Mouse (Mus musculus) liver, embryonic 16.5 days (tissue): ENCODE measurements around the gene Ugt1a1. TPM values are rescaled to one million over a fixed set of nuclear protein-coding genes. Genes with fewer than 3 reads are reported as not detected.
A peak's percentile ranks its signal among the peaks of the same experiment; 100 is the strongest.

Experiments
- ATAC-seq: fragments of 200-750 bp; cut with Nextera tagmentation; 2 replicates; pipeline ENCODE4 v1.8.0; 2017; ENCODE audit warnings: low read depth, mild to moderate bottlenecking, moderate number of reproducible peaks, moderate library complexity
- H3K27ac ChIP-seq: fragments of 300-500 bp; sonication (generic); 2 replicates; pipeline ENCODE4 v1.5.1; 2014; ENCODE audit warnings: mild to moderate bottlenecking, low read length
- H3K27me3 ChIP-seq: fragments of 300-500 bp; sonication (generic); 2 replicates; pipeline ENCODE4 v1.6.1; 2014; ENCODE audit warnings: low read depth, low read length, mixed read lengths; ENCODE audit not compliant: control insufficient read depth, insufficient read depth
- H3K36me3 ChIP-seq: fragments of 300-500 bp; sonication (generic); 2 replicates; pipeline ENCODE4 v1.6.1; 2014; ENCODE audit warnings: mild to moderate bottlenecking; ENCODE audit not compliant: control insufficient read depth, insufficient read depth
- H3K4me1 ChIP-seq: fragments of 300-500 bp; sonication (generic); 2 replicates; pipeline ENCODE4 v1.6.1; 2014; ENCODE audit warnings: low read depth, low read length, mixed read lengths; ENCODE audit not compliant: control insufficient read depth
- H3K4me2 ChIP-seq: fragments of 300-500 bp; sonication (generic); 2 replicates; pipeline ENCODE4 v1.6.1; 2014; ENCODE audit warnings: low read depth, low read length, mixed read lengths
- H3K4me3 ChIP-seq: fragments of 300-500 bp; sonication (generic); 2 replicates; pipeline ENCODE4 v1.5.1; 2014; ENCODE audit warnings: low read depth, mild to moderate bottlenecking, low read length
- H3K9ac ChIP-seq: fragments of 300-500 bp; sonication (generic); 2 replicates; pipeline ENCODE4 v1.6.1; 2014; ENCODE audit warnings: low read depth, low read length
- H3K9me3 ChIP-seq: fragments of 300-500 bp; sonication (generic); replicated peaks from 2 replicates; pipeline ENCODE4 v1.6.1; 2016; ENCODE audit warnings: low read length; ENCODE audit not compliant: control insufficient read depth
- WGBS: fragments of 180-500 bp; shearing (Covaris S2); extraction: QIAGEN DNeasy Blood & Tissue Kit; methylation state at CpG from one replicate; pipeline ENCODE4 v1.1.7; 2014; ENCODE audit not compliant: insufficient replicate concordance; 5-methylcytosine and 5-hydroxymethylcytosine counted together
- polyA plus RNA-seq: library from polyadenylated mRNA; unstranded; fragments of >200 nt; fragmentation: Nextera tagmentation; extraction: Ambion mirVana; gene quantifications from 2 replicates; pipeline ENCODE4 v1.2.1, GENCODE M21; 2015

Gene Ugt1a1
- polyA plus RNA-seq, 1 experiment from 2014 or later: 0.21 TPM

DNA sequence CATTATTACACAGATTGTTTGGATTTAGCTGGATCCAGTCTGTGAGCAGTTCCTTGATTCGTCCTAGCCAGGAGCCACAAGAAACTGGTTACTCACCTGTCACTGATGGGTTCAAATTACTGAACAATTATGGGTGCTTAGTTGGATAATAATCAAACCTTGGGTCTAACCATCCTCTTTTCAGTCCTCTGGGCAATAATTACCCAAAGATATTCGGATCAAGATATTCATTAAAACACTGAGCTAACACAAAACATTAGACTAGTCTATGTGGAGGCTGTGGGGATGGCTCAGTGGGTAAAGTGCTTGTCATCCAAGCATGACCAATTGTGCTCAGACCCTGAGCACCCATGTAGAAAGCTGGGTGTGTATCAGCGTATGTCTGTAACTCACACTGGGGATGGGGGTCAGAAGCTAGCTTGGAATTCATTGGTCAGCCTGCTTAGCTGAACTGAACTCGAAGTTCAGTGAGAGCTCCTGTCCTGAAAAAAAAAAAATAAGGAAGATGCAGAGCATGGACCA lies 24.2 kb downstream of the Ugt1a1 start:
- H3K27ac ChIP-seq: no peak overlapping the region
- peaks cover 42% of the 10 kb centered on the region for H3K9me3 ChIP-seq
- 37% methylated on average over 4 of the region's 4 CpGs for WGBS
- no peaks in the 10 kb centered on the region for H3K4me1 ChIP-seq
- H3K36me3 ChIP-seq: no peaks in the 10 kb centered on the region
- no peak overlapping the region for H3K9ac ChIP-seq
- no peak overlapping the region for H3K4me2 ChIP-seq
- H3K27me3 ChIP-seq: no peaks in the 10 kb centered on the region
- ATAC-seq: no peak
- H3K4me3 ChIP-seq: no peak overlapping the region

DNA sequence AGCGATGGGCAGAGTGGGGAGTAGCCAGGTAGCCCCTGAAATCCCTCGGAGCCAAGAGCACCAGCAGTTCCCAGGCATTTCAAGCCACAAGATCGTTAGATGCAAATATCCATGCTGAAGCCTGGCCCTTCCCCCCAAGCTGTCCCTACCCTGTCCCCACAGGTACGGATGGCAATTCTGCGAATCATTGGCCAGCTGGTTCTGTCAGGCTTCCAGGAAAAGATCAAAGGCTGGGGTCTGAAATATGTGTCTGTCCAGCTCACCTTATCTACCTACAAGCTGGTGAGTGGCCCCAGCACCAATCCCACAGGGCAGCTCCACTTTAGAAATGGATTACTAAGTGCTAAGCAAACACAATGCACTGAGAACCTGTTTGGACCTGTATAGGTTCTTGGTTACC lies 25.6 kb downstream of the Ugt1a1 start:
- H3K27me3 ChIP-seq: no peaks in the 10 kb centered on the region
- H3K36me3 ChIP-seq: no peaks in the 10 kb centered on the region
- H3K4me2 ChIP-seq: no peak overlapping the region
- no peak for ATAC-seq
- H3K9me3 ChIP-seq: peaks cover 41% of the 10 kb centered on the region
- no peak overlapping the region for H3K27ac ChIP-seq
- no peak overlapping the region for H3K9ac ChIP-seq
- no peaks in the 10 kb centered on the region for H3K4me1 ChIP-seq
- WGBS: 57% methylated on average over 5 of the region's 5 CpGs
- H3K4me3 ChIP-seq: no peak overlapping the region

DNA sequence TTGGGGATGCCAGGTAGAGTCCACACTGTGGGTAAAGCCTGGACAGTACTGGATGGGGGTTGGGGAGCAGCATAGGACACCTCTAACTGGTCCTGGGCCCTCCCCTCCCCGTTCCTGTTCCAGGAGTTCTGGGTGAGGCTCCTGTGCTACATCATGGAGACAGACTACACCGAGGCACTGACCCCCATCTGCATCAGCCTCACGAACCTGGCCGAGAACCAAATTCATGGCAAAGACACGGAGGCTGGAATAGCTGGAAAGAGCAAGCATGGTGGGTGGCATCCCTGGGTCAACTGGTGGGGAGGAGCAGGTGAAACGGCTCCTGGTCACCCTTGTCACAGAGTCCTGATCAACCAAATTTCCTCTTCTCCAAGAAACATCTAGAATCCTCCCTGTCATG lies 27.0 kb downstream of the Ugt1a1 start:
- Histone ChIP-seq H3K36me3 (no peaks in the 10 kb centered on the region), H3K4me3 (no peak overlapping the region), H3K27ac (no peak overlapping the region), H3K27me3 (no peaks in the 10 kb centered on the region), H3K9ac (no peak overlapping the region), H3K4me2 (no peak overlapping the region), H3K4me1 (no peaks in the 10 kb centered on the region), H3K9me3 (peaks cover 45% of the 10 kb centered on the region)
- peak; percentile 14; the same call in 1 of the 2 replicates for ATAC-seq
- 56% methylated on average over 6 of the region's 6 CpGs for WGBS

DNA sequence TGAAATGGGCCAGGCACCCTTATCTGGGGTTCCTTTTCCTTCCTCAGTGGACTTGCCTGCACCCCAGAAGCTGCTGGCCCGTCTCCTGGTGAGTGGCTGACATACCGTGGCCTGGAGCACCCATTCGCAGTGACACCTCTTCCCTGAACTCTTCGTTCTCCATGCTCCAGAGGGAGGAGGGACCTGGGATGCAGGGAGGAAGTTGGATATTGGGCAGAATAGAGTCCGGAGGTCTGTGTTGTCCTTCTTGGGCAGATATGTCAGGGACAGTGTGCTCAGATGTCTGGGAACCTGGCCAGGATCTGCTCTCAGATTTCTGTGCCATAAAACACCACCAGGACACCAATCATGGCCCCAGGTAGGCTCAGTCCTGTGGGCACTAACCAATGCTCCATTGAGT lies 28.3 kb downstream of the Ugt1a1 start:
- Histone ChIP-seq H3K4me1 (no peaks in the 10 kb centered on the region), H3K9me3 (peaks cover 36% of the 10 kb centered on the region), H3K4me3 (no peak overlapping the region), H3K36me3 (no peaks in the 10 kb centered on the region), H3K4me2 (no peak overlapping the region), H3K9ac (no peak overlapping the region), H3K27me3 (no peaks in the 10 kb centered on the region), H3K27ac (no peak overlapping the region)
- ATAC-seq: no peak
- 56% methylated on average over 5 of the region's 5 CpGs for WGBS

DNA sequence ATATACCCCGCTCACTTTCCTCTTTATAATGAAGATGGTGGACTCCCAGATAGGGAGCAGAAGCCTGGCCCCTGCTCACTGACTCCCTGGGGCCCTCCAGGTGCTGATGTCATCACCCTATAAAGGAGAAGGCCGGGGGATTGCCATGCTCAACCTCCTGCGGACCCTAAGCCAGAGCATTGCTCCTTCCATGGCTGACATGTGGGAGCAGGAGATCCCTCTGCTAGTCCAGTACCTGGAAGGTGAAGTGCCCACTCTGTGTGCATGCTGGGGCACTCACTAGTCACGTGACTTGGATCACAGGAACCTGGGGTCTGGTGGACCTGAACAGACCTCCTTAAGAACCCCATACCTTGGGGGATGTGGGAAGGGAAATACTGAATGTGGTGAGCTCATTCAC lies 28.8 kb downstream of the Ugt1a1 start:
- H3K4me2 ChIP-seq: no peak overlapping the region
- 48% methylated on average over 4 of the region's 4 CpGs for WGBS
- H3K9me3 ChIP-seq: peaks cover 34% of the 10 kb centered on the region
- H3K27ac ChIP-seq: no peak overlapping the region
- H3K27me3 ChIP-seq: no peaks in the 10 kb centered on the region
- H3K4me3 ChIP-seq: no peak overlapping the region
- no peaks in the 10 kb centered on the region for H3K36me3 ChIP-seq
- no peak overlapping the region for H3K9ac ChIP-seq
- no peaks in the 10 kb centered on the region for H3K4me1 ChIP-seq
- no peak for ATAC-seq

GRCm38 (mm10) chr1:88243861-88244260 lies 32.1 kb downstream of the Ugt1a1 start:
- Histone ChIP-seq H3K4me2 (no peak overlapping the region), H3K4me1 (no peaks in the 10 kb centered on the region), H3K27me3 (no peaks in the 10 kb centered on the region), H3K9me3 (peaks cover 25% of the 10 kb centered on the region), H3K36me3 (no peaks in the 10 kb centered on the region), H3K9ac (no peak overlapping the region), H3K4me3 (no peak overlapping the region), H3K27ac (no peak overlapping the region)
- WGBS: 51% methylated on average over 5 of the region's 5 CpGs
- no peak for ATAC-seq

DNA sequence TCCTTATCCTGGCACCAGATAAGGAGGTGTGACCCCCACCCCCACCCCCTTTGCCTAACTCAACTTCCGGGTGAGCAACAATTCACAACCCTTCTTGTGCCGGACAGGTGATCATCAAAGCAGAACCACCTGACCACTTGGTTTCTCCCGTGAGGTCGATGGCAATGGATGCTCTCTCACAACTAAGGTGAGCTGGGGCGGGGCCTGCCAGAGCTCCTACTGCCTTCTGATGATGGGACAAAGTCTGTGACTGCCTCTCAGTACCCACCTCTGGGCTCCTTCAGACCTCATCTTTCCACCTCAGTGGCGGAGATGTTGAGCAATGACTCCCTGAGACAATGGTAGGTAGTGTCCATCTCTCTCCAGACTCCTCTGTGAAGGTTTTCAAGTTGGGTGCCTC lies 34.1 kb downstream of the Ugt1a1 start:
- no peaks in the 10 kb centered on the region for H3K27me3 ChIP-seq
- H3K9me3 ChIP-seq: peaks cover 21% of the 10 kb centered on the region
- 56% methylated on average over 6 of the region's 6 CpGs for WGBS
- H3K9ac ChIP-seq: no peak overlapping the region
- no peaks in the 10 kb centered on the region for H3K4me1 ChIP-seq
- no peak overlapping the region for H3K27ac ChIP-seq
- ATAC-seq: no peak
- no peak overlapping the region for H3K4me3 ChIP-seq
- no peaks in the 10 kb centered on the region for H3K36me3 ChIP-seq
- no peak overlapping the region for H3K4me2 ChIP-seq

DNA sequence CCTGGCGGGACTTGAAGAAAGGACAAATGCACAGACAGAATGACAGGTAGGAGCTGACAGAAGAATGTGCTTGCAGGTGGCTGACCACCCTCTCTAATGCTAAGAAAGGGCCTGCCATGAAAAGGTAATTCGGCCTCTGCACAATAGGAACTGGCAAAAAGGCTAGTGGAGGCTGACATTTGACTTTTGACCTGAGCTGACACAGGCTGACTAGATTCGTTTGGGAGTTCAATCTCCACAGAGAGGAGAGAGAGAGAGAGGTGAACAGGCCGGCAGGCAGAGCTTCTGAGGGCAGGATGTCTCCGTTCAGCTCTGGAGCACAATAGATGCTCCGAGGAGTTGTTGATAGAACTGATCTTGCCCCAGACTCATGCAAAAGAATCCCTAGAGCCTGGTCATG lies 34.6 kb downstream of the Ugt1a1 start:
- Histone ChIP-seq H3K4me2 (no peak overlapping the region), H3K27me3 (no peaks in the 10 kb centered on the region), H3K9ac (no peak overlapping the region), H3K36me3 (no peaks in the 10 kb centered on the region), H3K4me1 (no peaks in the 10 kb centered on the region), H3K4me3 (no peak overlapping the region), H3K9me3 (peaks cover 18% of the 10 kb centered on the region), H3K27ac (no peak overlapping the region)
- WGBS: 35% methylated on average over 6 of the region's 6 CpGs
- ATAC-seq: no peak

- no peak overlapping the region for H3K27ac ChIP-seq
- 24% methylated on average over 2 of the region's 2 CpGs for WGBS
- no peak overlapping the region for H3K4me2 ChIP-seq
- no peaks in the 10 kb centered on the region for H3K27me3 ChIP-seq
- no peak for ATAC-seq
- no peak overlapping the region for H3K4me3 ChIP-seq
- no peaks in the 10 kb centered on the region for H3K36me3 ChIP-seq
- no peak overlapping the region for H3K9ac ChIP-seq
- peaks cover 11% of the 10 kb centered on the region for H3K9me3 ChIP-seq
- H3K4me1 ChIP-seq: no peaks in the 10 kb centered on the region
These were observed 35.9 kb downstream of the Ugt1a1 start for GRCm38 (mm10) chr1:88247660-88248059.
